Mouse (Mus musculus) thymus, adult 2 months (tissue): ENCODE measurements around the gene Stra6.

ENCODE experiments used
- CTCF ChIP-seq: fragments of 200-500 bp; IDR thresholded peaks from 2 replicates; pipeline ENCODE4 v1.5.1; 2012; ENCODE audit warnings: mild to moderate bottlenecking, control low read depth, low read length, moderate library complexity, borderline replicate concordance; ENCODE audit not compliant: control insufficient read depth, poor library complexity, insufficient read depth; ENCODE audit errors: extremely low read depth
- POLR2A ChIP-seq: fragments of 200-500 bp; IDR thresholded peaks from 2 replicates; pipeline ENCODE4 v1.6.1; 2012; ENCODE audit warnings: mild to moderate bottlenecking, low read length, control low read depth, moderate library complexity; ENCODE audit not compliant: control insufficient read depth, poor library complexity, insufficient read depth; ENCODE audit errors: extremely low read depth

DNA sequence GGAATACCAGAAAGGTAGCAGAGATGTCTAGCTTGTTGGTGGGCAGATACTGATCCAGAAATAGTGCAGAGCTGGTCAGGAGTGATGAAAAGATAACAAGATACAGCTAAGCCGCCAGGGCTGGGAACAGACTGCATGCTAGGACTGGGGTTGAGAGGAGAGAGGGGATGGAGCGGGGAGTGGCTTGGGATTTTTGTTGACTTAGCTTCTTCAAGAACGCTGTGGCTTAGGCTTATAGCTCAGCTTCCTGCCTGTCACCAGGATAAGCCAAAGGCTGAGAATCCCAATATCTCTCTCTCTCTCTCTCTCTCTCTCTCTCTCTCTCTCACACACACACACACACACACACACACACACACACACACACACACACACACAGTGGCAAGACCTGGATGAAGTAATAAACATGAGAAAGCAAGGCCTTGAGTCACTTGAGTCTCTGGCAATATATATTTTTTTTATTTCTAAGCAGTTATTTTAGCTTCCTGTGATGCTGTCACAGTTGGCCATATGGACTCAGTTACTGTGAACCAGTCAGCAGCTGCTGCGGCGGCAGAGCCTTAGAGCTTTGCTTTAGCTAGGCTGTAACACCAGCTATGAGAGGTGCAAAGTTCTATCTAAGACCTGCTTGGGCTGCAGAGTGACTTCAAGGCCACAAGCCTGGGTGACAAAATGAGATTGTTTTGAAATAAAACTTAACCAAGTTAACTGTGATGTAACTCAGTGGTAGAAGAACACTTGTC lies 112.3 kb downstream of the Stra6 start:
- TF ChIP-seq CTCF (no peak), POLR2A (no peak)
